Mouse (Mus musculus) C2C12 (cell line): ENCODE measurements around the gene Rab31. TPM values are rescaled to one million over a fixed set of nuclear protein-coding genes. Genes with fewer than 3 reads are reported as not detected.
A peak's percentile ranks its signal among the peaks of the same experiment; 100 is the strongest.

ENCODE experiments used
- H3K27me3 ChIP-seq: one replicate; pipeline ENCODE4 v1.6.1; 2011; ENCODE audit not compliant: control insufficient read depth, insufficient read depth, insufficient read length
- H3K36me3 ChIP-seq: one replicate; pipeline ENCODE4 v1.6.1; 2011; ENCODE audit not compliant: control insufficient read depth, insufficient read depth
- H3K4me3 ChIP-seq: one replicate; pipeline ENCODE4 v1.5.1; 2011; ENCODE audit warnings: mild to moderate bottlenecking, control low read depth; ENCODE audit not compliant: poor library complexity, insufficient read depth, severe bottlenecking
- H3K79me2 ChIP-seq: one replicate; pipeline ENCODE4 v1.6.1; 2011; ENCODE audit not compliant: control insufficient read depth, insufficient read depth
- H3K79me3 ChIP-seq: one replicate; pipeline ENCODE4 v1.6.1; 2011; ENCODE audit warnings: low read depth, control low read depth
- H3ac ChIP-seq: one replicate; pipeline ENCODE3; 2011; ENCODE audit warnings: low read depth; ENCODE audit not compliant: control insufficient read depth, insufficient read length
- CEBPB ChIP-seq: IDR thresholded peaks from one replicate; pipeline ENCODE4 v1.6.1; 2011; ENCODE audit warnings: low read depth, mild to moderate bottlenecking, control low read depth, moderate library complexity
- CTCF ChIP-seq: IDR thresholded peaks from one replicate; pipeline ENCODE4 v1.5.1; 2011; ENCODE audit not compliant: control insufficient read depth, insufficient read depth, insufficient read length
- FOSL1 ChIP-seq: IDR thresholded peaks from one replicate; pipeline ENCODE4 v1.8.0; 2011; ENCODE audit warnings: mild to moderate bottlenecking, low read length; ENCODE audit not compliant: poor library complexity, insufficient read depth, severe bottlenecking
- MAX ChIP-seq: IDR thresholded peaks from one replicate; pipeline ENCODE4 v1.6.1; 2011; ENCODE audit warnings: mild to moderate bottlenecking, control low read depth
- MYOD1 ChIP-seq: IDR thresholded peaks from one replicate; pipeline ENCODE4 v1.6.1; 2011; ENCODE audit warnings: low read depth; ENCODE audit not compliant: control insufficient read depth, insufficient read length
- MYOG ChIP-seq: IDR thresholded peaks from one replicate; pipeline ENCODE4 v1.6.1; 2011; ENCODE audit not compliant: control insufficient read depth, insufficient read length; ENCODE audit errors: extremely low read depth
- USF1 ChIP-seq: IDR thresholded peaks from one replicate; pipeline ENCODE4 v1.6.1; 2011; ENCODE audit warnings: low read depth, mild to moderate bottlenecking, control low read depth, moderate library complexity
- polyA plus RNA-seq: library from polyadenylated mRNA; unstranded; fragments of >200 nt; fragmentation: generic; extraction: Trizol; gene quantifications from one replicate; pipeline ENCODE4 v1.2.1, GENCODE M21; 2012; ENCODE audit warnings: missing spikeins

Gene Rab31
- polyA plus RNA-seq, 1 experiment: 144 TPM

DNA sequence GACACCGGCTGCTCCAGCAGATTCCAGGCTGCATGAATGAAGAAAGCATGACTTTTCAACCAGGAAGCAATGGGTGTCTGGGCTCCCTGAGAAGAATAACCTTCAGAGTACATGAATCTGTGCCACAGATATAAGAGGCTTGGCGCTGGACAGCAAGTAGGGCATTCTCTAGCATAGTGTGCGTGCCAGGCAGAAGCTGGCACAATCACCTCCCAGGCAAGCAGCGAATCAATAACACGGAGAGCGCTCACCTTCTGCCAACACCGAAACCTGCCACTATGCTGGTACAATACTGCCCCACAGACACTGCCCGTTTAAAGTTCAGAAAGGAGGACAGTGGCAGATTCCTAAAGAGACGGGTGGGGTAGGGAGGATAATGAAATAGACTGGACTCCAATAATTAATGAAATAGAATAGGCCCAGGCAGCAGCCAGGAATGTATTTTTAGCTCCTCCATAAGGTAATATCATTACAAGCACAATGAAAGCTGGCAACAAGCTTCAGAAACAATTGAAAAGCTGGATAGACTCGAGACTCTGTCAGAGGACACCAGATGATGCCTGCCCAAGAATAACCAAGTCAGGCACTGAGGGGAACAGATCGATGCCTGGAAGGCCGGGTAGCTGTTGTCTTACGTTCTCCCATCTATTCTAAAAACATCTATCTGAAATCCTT, 59.6 kb downstream of the Rab31 start:
- no peak overlapping the region for H3ac ChIP-seq
- H3K36me3 ChIP-seq: peaks cover 76% of the 10 kb centered on the region
- no peak for TF ChIP-seq CEBPB
- no peak for TF ChIP-seq MYOG
- no peak for TF ChIP-seq MYOD1
- no peak for TF ChIP-seq USF1
- TF ChIP-seq MAX: no peak
- no peak for TF ChIP-seq CTCF
- TF ChIP-seq FOSL1: no peak
- H3K79me3 ChIP-seq: peaks cover 24% of the 10 kb centered on the region
- H3K79me2 ChIP-seq: peaks cover 59% of the 10 kb centered on the region
- no peaks in the 10 kb centered on the region for H3K27me3 ChIP-seq
- H3K4me3 ChIP-seq: no peak overlapping the region

DNA sequence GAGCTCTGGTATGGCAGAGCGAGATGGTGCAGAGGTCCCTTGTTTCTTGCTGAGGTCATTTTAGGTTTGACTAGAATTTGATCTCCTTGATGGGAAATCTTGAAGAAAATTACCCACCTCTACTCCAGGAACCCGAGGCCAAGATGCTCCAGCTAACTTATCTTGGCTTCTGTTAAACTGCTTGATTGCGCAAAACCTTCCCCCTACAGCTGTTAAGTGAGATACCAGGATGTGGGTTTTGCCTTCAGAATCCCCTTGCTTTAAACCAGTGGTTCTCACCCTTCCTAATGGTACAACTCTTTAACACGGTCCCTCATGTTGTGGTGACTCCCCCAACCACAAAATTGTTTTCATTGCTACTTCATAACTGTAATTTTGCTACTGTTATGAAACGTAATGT, 60.8 kb downstream of the Rab31 start:
- TF ChIP-seq MYOG (no peak), CEBPB (peak; percentile 53)
- peaks cover 21% of the 10 kb centered on the region for H3K79me3 ChIP-seq

GRCm38 (mm10) chr17:65710576-65710975, 62.0 kb downstream of the Rab31 start:
- TF ChIP-seq CEBPB (no peak), FOSL1 (no peak), MYOG (no peak), CTCF (no peak), MAX (no peak), MYOD1 (no peak)
- Histone ChIP-seq H3K79me3 (peaks cover 19% of the 10 kb centered on the region), H3K79me2 (peaks cover 76% of the 10 kb centered on the region), H3K27me3 (no peaks in the 10 kb centered on the region), H3K4me3 (no peak overlapping the region), H3K36me3 (peaks cover 56% of the 10 kb centered on the region), H3ac (no peak overlapping the region)

More for the DNA sequence above, 60.8 kb downstream of the Rab31 start:
- Histone ChIP-seq H3K4me3 (no peak overlapping the region), H3ac (no peak overlapping the region), H3K36me3 (peaks cover 64% of the 10 kb centered on the region), H3K27me3 (no peaks in the 10 kb centered on the region), H3K79me2 (peaks cover 71% of the 10 kb centered on the region)

- Histone ChIP-seq H3K36me3 (peaks cover 39% of the 10 kb centered on the region), H3K79me2 (peaks cover 82% of the 10 kb centered on the region), H3K27me3 (no peaks in the 10 kb centered on the region), H3ac (no peak overlapping the region), H3K79me3 (peaks cover 11% of the 10 kb centered on the region), H3K4me3 (no peak overlapping the region)
- no peak for TF ChIP-seq MYOG
- TF ChIP-seq MAX: no peak
- no peak for TF ChIP-seq FOSL1
- TF ChIP-seq MYOD1: no peak
- no peak for TF ChIP-seq CEBPB
- peak; percentile 34 for TF ChIP-seq CTCF
- TF ChIP-seq USF1: no peak
Observed at GRCm38 (mm10) chr17:65706220-65706619, 66.3 kb downstream of the Rab31 start.

- no peaks in the 10 kb centered on the region for H3K27me3 ChIP-seq
- no peak overlapping the region for H3K4me3 ChIP-seq
- TF ChIP-seq FOSL1 (peak; percentile 56), USF1 (no peak), MAX (no peak), CEBPB (no peak), MYOD1 (peak; percentile 97), CTCF (no peak), MYOG (no peak)
- H3K36me3 ChIP-seq: peaks cover 23% of the 10 kb centered on the region
- H3K79me3 ChIP-seq: peaks cover 12% of the 10 kb centered on the region
- peaks cover 68% of the 10 kb centered on the region for H3K79me2 ChIP-seq
- H3ac ChIP-seq: peak overlapping the region; percentile 31
Observed at GRCm38 (mm10) chr17:65703527-65704391, 68.8 kb downstream of the Rab31 start.

GRCm38 (mm10) chr17:65701797-65702566, 70.6 kb downstream of the Rab31 start:
- Histone ChIP-seq H3ac (no peak overlapping the region), H3K79me3 (peaks cover 12% of the 10 kb centered on the region), H3K36me3 (peaks cover 34% of the 10 kb centered on the region), H3K79me2 (peaks cover 54% of the 10 kb centered on the region), H3K27me3 (no peaks in the 10 kb centered on the region), H3K4me3 (no peak overlapping the region)
- TF ChIP-seq USF1 (no peak), MYOG (no peak), MYOD1 (no peak), CTCF (no peak), FOSL1 (no peak), CEBPB (no peak), MAX (no peak)
